Mouse (Mus musculus) urinary bladder, adult 18-20 months (tissue): ENCODE results near the gene Olfr309.
"Not testable (repeated sequence)": the region's sequence is repeated elsewhere in the genome, so short reads cannot be mapped to it uniquely, and the experiment has no call there.

Experiments used
- DNase-seq, 2 experiments: peaks; one replicate each; pipeline ENCODE4 v3.0.0; 2022; ENCODE audit warnings: low spot score in 2 of 2, mixed read lengths in 2 of 2

The Olfr309 gene

DNA sequence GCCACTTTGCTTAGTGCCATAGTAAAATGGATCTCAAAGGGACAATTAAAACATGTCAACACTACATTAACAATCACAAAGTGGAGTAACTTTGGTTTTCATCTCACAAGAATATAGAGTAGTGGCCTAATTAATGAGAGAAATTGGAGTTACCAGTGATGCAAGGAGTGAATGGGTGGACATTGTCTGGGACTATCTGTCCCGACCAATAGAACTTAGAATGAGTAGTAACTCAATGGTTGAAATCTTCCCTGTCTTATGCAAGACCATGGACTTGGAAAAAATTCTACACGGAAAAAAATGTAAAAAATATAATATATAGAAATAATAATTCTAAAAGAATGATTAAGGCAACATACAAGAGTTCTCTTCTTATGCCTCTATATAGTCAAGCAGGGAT, at the start of gene Olfr309:
Olfr309 (minus strand) TSS at position 101 of the 400 bp plus-strand sequence.
- DNase-seq, result no peak

DNA sequence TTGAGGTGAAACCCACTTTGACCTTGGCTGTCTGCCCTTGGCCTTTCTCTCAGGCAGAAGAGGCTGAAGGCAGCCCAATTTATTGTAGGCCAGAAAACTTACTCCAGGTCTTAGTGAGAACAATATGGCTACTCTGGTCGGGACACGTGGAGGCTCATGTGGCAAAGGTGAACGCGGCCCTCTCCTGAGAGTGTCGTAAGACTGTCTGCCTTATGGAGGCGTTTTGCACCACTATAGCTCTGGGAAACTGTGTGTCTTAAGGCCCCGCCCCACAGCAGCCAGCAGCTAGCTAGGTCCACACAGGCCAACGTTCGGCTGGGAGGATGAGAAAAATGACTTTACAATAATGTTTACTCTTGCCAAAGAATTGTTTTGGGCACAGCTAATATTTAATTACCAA, 32.8 kb upstream of the Olfr309 start:
- DNase-seq, result not testable (repeated sequence)

DNA sequence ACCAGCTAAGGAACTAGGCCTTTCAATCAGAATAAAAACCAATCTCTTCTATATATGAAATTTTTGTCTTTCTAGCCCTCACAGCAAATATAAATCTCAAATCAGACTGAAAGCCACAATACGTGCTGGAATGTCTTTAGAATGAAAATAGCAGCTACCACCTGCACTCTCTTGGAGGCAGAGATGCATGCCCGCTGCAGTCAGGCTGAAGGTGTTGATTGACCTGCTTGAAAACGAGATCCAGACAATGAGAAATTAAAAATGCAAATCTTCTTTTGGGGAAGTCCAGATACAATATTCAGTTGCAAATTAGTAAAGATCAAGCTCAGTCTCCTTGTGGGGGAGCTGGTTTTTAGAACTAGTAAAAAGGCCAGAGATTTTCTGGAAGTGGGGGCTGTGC, 30.7 kb upstream of the Olfr309 start:
- no peak for DNase-seq

DNA sequence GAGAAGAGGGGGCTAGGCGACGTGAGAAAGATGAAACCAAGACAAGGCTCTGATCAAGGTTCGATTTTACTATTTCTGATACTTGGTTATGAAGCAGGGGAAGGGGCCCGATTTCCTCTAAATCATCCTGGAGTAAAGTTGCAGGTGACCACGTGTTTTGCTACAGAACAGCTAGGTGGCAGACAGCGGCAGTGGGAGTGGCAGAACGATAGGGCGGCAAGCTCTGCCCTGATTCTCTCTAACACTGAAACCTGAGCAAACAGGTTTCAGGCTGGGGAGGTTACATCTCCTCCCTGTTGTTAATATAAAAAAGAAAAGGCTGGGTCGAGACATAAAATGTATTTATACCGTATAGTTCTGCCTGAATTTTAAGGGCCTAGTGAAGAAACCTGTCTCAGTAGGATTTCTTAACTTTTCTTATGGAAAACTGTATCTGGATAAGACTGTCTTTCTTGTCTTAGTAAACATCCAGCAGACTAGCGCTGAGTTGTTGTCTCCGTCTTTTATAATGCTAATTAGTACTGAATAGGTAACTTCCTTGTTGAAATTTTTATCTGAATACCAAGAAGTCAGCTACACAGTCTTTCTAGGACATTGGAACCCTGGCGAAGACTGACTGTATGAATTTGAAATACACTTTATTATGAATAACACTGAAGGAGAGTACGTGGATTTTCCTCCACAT, 29.5 kb upstream of the Olfr309 start:
- no peak for DNase-seq

DNA sequence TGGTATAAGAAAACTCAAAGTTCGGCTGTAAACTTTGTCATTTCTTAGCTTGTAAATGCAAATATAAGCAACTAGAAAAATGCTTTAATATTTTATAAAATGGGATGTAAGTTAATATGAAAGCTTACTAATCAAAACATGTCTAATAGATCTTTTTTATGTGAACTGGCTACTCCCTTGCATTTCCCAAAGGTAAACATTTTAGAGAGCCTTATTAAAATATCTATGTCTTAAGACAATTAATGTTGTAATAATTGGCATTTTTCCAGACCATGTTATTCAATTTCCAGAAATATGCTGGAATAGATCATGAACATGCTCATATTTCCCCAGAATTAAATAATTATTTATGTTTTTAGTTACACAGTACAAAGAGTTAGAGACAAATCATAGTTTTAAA, 24.0 kb upstream of the Olfr309 start, which contains the start of gene Olfr307:
Olfr307 (minus strand) TSS at position 101 of the 400 bp plus-strand sequence.
- no peak for DNase-seq

DNA sequence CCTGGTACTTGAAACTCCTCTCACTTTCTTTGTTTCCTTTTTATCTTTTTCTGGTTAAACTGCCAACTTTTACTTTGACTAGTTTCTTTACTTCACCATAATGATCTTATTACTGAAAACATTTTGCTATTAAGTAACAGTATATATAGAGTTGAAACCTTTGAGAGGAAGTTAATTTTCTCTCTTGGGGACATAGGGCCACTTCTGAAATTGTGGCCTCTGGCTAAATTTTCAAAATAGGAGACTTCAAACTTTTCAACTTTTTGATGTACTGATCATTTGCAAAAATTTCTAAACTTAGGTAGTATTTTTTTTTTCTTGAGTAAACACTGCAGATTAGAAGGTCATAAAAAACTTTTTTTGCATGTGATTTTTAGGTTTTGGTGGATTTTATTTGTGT, 12.0 kb upstream of the Olfr309 start, which contains the start of gene Olfr308:
Olfr308 (minus strand) TSS at position 101 of the 400 bp plus-strand sequence.
- no peak for DNase-seq

DNA sequence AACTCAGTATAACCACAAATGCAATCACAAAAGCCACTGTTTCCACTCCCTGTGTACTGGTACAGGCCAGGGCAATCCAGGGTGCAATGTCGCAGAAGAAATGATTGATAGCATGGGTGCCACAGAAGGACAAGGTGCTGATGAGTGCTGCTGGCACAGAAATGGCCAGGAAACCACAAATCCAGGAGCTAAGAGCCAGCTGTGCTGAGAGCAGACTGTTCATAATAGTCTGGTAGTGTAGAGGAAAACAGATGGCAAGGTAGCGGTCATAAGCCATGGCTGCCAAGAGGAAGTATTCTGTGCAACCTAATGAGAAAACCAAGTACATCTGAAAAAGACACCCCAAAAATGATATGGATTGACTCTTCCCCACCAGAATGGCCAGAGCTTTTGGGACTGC, 7.8 kb upstream of the Olfr309 start:
- no peak for DNase-seq

DNA sequence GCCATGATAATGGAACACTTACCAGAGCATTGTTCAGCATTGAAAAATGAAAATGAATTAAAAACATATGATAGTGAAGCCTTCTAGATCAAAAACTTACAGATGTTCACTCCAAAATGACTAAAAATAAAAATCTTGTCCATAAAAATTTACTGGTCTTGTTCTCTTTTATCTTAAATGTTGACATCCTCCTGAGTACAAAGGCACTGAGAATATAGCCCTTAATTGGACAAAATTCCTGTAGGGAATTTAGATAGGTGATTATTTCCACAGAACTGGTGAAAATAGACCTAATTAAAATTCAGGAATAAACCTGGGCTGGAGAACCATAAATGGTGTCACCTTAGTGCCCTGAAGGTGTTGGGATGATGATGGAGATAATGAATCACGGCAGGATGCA, 36.4 kb downstream of the Olfr309 start, which contains the start of gene Olfr310:
Olfr310 (minus strand) TSS at position 101 of the 400 bp plus-strand sequence.
- DNase-seq, result no peak
